35 mouse cellular contexts compared by ENCODE assay signal in the genomic region with DNA sequence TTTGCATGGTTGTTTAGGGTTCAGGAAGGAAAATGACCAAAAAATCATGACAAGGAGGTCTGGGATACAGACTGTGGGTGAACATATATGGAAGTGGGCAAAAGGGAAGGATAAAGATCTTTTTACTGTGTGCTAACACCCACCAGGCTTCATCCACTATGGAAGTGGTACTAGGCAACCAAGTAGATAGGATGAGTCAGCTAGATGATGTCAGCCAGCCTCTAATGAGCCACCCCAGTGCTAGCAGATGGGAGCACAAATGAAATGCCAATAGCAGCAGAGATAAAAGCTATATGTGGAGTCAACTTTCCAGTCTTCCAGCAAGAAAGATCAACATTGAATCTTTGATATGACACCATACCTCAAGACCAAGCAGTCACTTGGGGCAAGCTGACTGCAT. TPM values are rescaled to one million over a fixed set of nuclear protein-coding genes. Genes with fewer than 3 reads are reported as not detected.
DNase-seq lines count a peak whose midpoint lies in the region; ATAC-seq lines count a peak whose summit lies in the region.
"Had no signal": no experiment of that assay in that cellular context is flagged by ENCODE, and none has a peak within 500 bp of the region (broad histone marks: within the 10 kb centered on the region; RNA-seq: fewer than 3 reads in every experiment).

No protein-coding gene starts in this region.

- H3K4me3 ChIP-seq in liver, embryonic 12.5 days = no peak overlapping the region
- H3K4me3 ChIP-seq: embryonic facial prominence, embryonic 13.5 days; erythroblast, embryonic 14.5 days; hindbrain, embryonic 12.5 days; left cerebral cortex, adult 2 months; liver, embryonic 13.5 days; megakaryocyte, embryonic 14.5 days; midbrain, embryonic 12.5 days; neural tube, embryonic 13.5 days had no signal

- peaks cover 5% of the 10 kb centered on the region for H3K4me1 ChIP-seq in liver, embryonic 12.5 days
- H3K4me1 ChIP-seq: embryonic facial prominence, embryonic 13.5 days; hindbrain, embryonic 12.5 days; midbrain, embryonic 12.5 days had no signal

- no peak overlapping the region for H3K9ac ChIP-seq in liver, embryonic 12.5 days
- H3K9ac ChIP-seq: embryonic facial prominence, embryonic 13.5 days; hindbrain, embryonic 12.5 days; liver, embryonic 13.5 days; midbrain, embryonic 12.5 days; neural tube, embryonic 13.5 days had no signal

- peak; percentile 24 to 62 for DNase-seq in layer of hippocampus, adult 18-20 months (ENCODE audit: low spot score in 2 of 2)
- DNase-seq in layer of hippocampus, adult 9-10 months (ENCODE audit: low spot score) = no peak
- DNase-seq in 3T3-L1 (ENCODE audit: low read depth, low spot score) (peak; percentile 68), 416B (ENCODE audit: low read depth) (peak; percentile 30), NIH3T3 (ENCODE audit: low read depth) (peak; percentile 34)
- DNase-seq in Muller cell, postnatal 12 days (ENCODE audit: inconsistent ontology term) = no peak
- DNase-seq: adrenal gland, postnatal 14 days; cerebellum, adult 18-20 months; cerebellum, postnatal 10 days; gastrocnemius, postnatal 25 days; heart, adult 18-20 months; heart, postnatal 36 days; kidney, adult 9 months; kidney, postnatal 10 days; liver, embryonic 13.5 days; lung, adult 18-20 months; lung, postnatal 4 days; right cerebral cortex, postnatal 25 days; thymus, adult 2 months; thymus, postnatal 36 days had no signal

- H3K36me3 ChIP-seq in liver, embryonic 12.5 days = no peaks in the 10 kb centered on the region
- H3K36me3 ChIP-seq: embryonic facial prominence, embryonic 13.5 days; hindbrain, embryonic 12.5 days; liver, embryonic 13.5 days; midbrain, embryonic 12.5 days; neural tube, embryonic 13.5 days had no signal

- no peak for ATAC-seq in liver, embryonic 12.5 days
- ATAC-seq: forebrain, embryonic 16.5 days; intestine, embryonic 16.5 days; lung, postnatal 0 days; Patski had no signal

- peaks cover 19% of the 10 kb centered on the region for H3K27me3 ChIP-seq in liver, embryonic 12.5 days (replicated peaks)
- H3K27me3 ChIP-seq: hindbrain, embryonic 12.5 days; midbrain, embryonic 12.5 days; neural tube, embryonic 13.5 days; Patski had no signal

- no peaks in the 10 kb centered on the region for H3K9me3 ChIP-seq in liver, embryonic 12.5 days (replicated peaks)
- H3K9me3 ChIP-seq: embryonic facial prominence, embryonic 13.5 days; hindbrain, embryonic 12.5 days; liver, embryonic 13.5 days; midbrain, embryonic 12.5 days; neural tube, embryonic 13.5 days had no signal

- H3K4me2 ChIP-seq in liver, embryonic 12.5 days = no peak overlapping the region
- H3K4me2 ChIP-seq: embryonic facial prominence, embryonic 13.5 days; heart, embryonic 11.5 days; hindbrain, embryonic 12.5 days; liver, embryonic 13.5 days; midbrain, embryonic 12.5 days; neural tube, embryonic 13.5 days had no signal

- no peak overlapping the region for H3K27ac ChIP-seq in liver, embryonic 12.5 days
- H3K27ac ChIP-seq: embryonic facial prominence, embryonic 13.5 days; hindbrain, embryonic 12.5 days; left cerebral cortex, adult 2 months; liver, embryonic 13.5 days; midbrain, embryonic 12.5 days; neural tube, embryonic 13.5 days; stomach, postnatal 0 days had no signal

RNA-seq across cellular contexts. Expression of a gene that starts 5.7 kb away (rescaled TPM):
- 100 to 1,000 TPM; 418 to 424 TPM for total RNA-seq in layer of hippocampus, adult 18-20 months (2021)
- polyA plus RNA-seq in liver, embryonic 12.5 days (2016; fragmentation: Nextera tagmentation; extraction: Ambion mirVana) = 0.04 TPM in 1 of 2 replicates, not detected in the other
- total RNA-seq: common myeloid progenitor, adult 5-6 weeks had no signal
- polyA plus RNA-seq: erythroblast, embryonic 14.5 days; lung, postnatal 0 days had no signal

RNA-seq across cellular contexts. Expression of a gene that starts 16.3 kb away (rescaled TPM):
- total RNA-seq in layer of hippocampus, adult 18-20 months (2021) = 10 to 100 TPM; 15.2 to 16.8 TPM
- polyA plus RNA-seq in liver, embryonic 12.5 days (2016; fragmentation: Nextera tagmentation; extraction: Ambion mirVana) = 11.7 and 13.1 TPM in 2 replicates

RNA-seq across cellular contexts. Expression of a gene that starts 35.3 kb away (rescaled TPM):
- total RNA-seq in layer of hippocampus, adult 18-20 months (2021) = 10 to 100 TPM; 74.0 to 90.1 TPM
- 3.4 and 3.6 TPM in 2 replicates for polyA plus RNA-seq in liver, embryonic 12.5 days (2016; fragmentation: Nextera tagmentation; extraction: Ambion mirVana)

RNA-seq across cellular contexts. Expression of a gene that starts 45.1 kb away (rescaled TPM):
- not detected for total RNA-seq in layer of hippocampus, adult 18-20 months (2021)
- polyA plus RNA-seq in liver, embryonic 12.5 days (2016; fragmentation: Nextera tagmentation; extraction: Ambion mirVana) = 3.7 and 5.1 TPM in 2 replicates
- total RNA-seq: common myeloid progenitor, adult 5-6 weeks had no signal
- polyA plus RNA-seq: erythroblast, embryonic 14.5 days had no signal

RNA-seq across cellular contexts. Expression of a gene that starts 46.7 kb away (rescaled TPM):
- total RNA-seq in layer of hippocampus, adult 18-20 months (2021) = 10 to 100 TPM; 10.8 to 11.8 TPM
- polyA plus RNA-seq in liver, embryonic 12.5 days (2016; fragmentation: Nextera tagmentation; extraction: Ambion mirVana) = 58.8 and 61.3 TPM in 2 replicates

Comparison
In these comparisons a context has a peak if more than half of its experiments do, and no peak if none do; other contexts are left out.
1. DNase-seq: peak in layer of hippocampus, adult 18-20 months (2 of 2), 3T3-L1 (single experiment), 416B (single experiment) and NIH3T3 (single experiment); none in layer of hippocampus, adult 9-10 months (single experiment) and Muller cell, postnatal 12 days (single experiment).